Mouse (Mus musculus) testis, postnatal 10 days (tissue): Measurements from ENCODE around the gene Krt8.

ENCODE experiments used
- DNase-seq: peaks from one replicate; pipeline ENCODE4 v3.0.0; 2021; ENCODE audit warnings: low spot score

Gene Krt8

GRCm38 (mm10) chr15:102004189-102004588 is at the start of gene Krt8:
Gene Krt8, minus strand, starts transcription at chr15:102004482.
- DNase-seq: no peak

GRCm38 (mm10) chr15:102051920-102052683 is 47.8 kb upstream of the Krt8 start:
- DNase-seq: peak; percentile 68

GRCm38 (mm10) chr15:102049871-102050270 is 45.6 kb upstream of the Krt8 start:
- no peak for DNase-seq

- DNase-seq: no peak
Observed at GRCm38 (mm10) chr15:102048006-102048405, 43.7 kb upstream of the Krt8 start.

GRCm38 (mm10) chr15:102045691-102046090 is 41.4 kb upstream of the Krt8 start:
- no peak for DNase-seq

GRCm38 (mm10) chr15:102044745-102045144 is 40.5 kb upstream of the Krt8 start:
- no peak for DNase-seq

- no peak for DNase-seq
Observed at GRCm38 (mm10) chr15:102041951-102042350, 37.7 kb upstream of the Krt8 start.

- no peak for DNase-seq
Observed at GRCm38 (mm10) chr15:102040277-102040676, 36.0 kb upstream of the Krt8 start.

- DNase-seq: no peak
Observed at GRCm38 (mm10) chr15:102034121-102035053, 30.1 kb upstream of the Krt8 start.

GRCm38 (mm10) chr15:102028040-102028439 is 23.8 kb upstream of the Krt8 start, which contains the start of gene Krt18:
Gene Krt18, plus strand, starts transcription at chr15:102028180.
- peak; percentile 52 for DNase-seq

GRCm38 (mm10) chr15:102026430-102026829 is 22.1 kb upstream of the Krt8 start:
- no peak for DNase-seq

- no peak for DNase-seq
Observed at GRCm38 (mm10) chr15:102025136-102025872, 21.0 kb upstream of the Krt8 start.

- DNase-seq: no peak
Observed at GRCm38 (mm10) chr15:102023888-102024287, 19.6 kb upstream of the Krt8 start.

- DNase-seq: no peak
Observed at GRCm38 (mm10) chr15:102022481-102022880, 18.2 kb upstream of the Krt8 start.

GRCm38 (mm10) chr15:102017918-102018463 is 13.7 kb upstream of the Krt8 start:
- peak; percentile 78 for DNase-seq

GRCm38 (mm10) chr15:102016787-102017186 is 12.5 kb upstream of the Krt8 start:
- DNase-seq: no peak

- DNase-seq: no peak
Observed at GRCm38 (mm10) chr15:102016096-102016495, 11.8 kb upstream of the Krt8 start.

- DNase-seq: no peak
Observed at GRCm38 (mm10) chr15:102014848-102015247, 10.6 kb upstream of the Krt8 start.

- DNase-seq: no peak
Observed at GRCm38 (mm10) chr15:102013651-102014050, 9.4 kb upstream of the Krt8 start.

GRCm38 (mm10) chr15:102012260-102012765 is 8.0 kb upstream of the Krt8 start:
- DNase-seq: no peak

GRCm38 (mm10) chr15:102010569-102011245 is 6.4 kb upstream of the Krt8 start:
- no peak for DNase-seq
